Mouse (Mus musculus) adrenal gland, postnatal 10 days (tissue): ENCODE data around the gene Slfn14. TPM values are rescaled to one million over a fixed set of nuclear protein-coding genes. Genes with fewer than 3 reads are reported as not detected.
A peak's percentile ranks its signal among the peaks of the same experiment; 100 is the strongest.
"Not testable (repeated sequence)": the region's sequence is repeated elsewhere in the genome, so short reads cannot be mapped to it uniquely, and the experiment has no call there.

ENCODE experiments used
- DNase-seq: peaks from one replicate; pipeline ENCODE4 v3.0.0; 2021; ENCODE audit warnings: mixed read lengths
- long read RNA-seq, 2 experiments: library from polyadenylated mRNA; stranded (forward); transcript quantifications; one replicate each; pipeline ENCODE4 v2.0.0; 2021
- total RNA-seq, 2 experiments: library from RNA; stranded (reverse); gene quantifications; 2 replicates each; pipeline ENCODE4 v1.2.3; 2021

The Slfn14 gene
- total RNA-seq, result 1 to 10 TPM in 1 of 2 experiments, under 1 TPM in 1; 0.60 to 2.0 TPM
- long read RNA-seq, experiment 1, result 0 reads
- long read RNA-seq, experiment 2, result 0 reads

- no peak for DNase-seq
These were observed at the start of gene Slfn14 for GRCm38 (mm10) chr11:83286566-83286965. Gene Slfn14, minus strand, starts transcription at chr11:83286726.

GRCm38 (mm10) chr11:83335826-83336225 is 49.3 kb upstream of the Slfn14 start:
- no peak for DNase-seq

- DNase-seq, result peak; percentile 64
These were observed 40.9 kb upstream of the Slfn14 start for GRCm38 (mm10) chr11:83327427-83327826.

- not testable (repeated sequence) for DNase-seq
These were observed 40.2 kb upstream of the Slfn14 start for GRCm38 (mm10) chr11:83326692-83327091.

GRCm38 (mm10) chr11:83319048-83319447 is 32.5 kb upstream of the Slfn14 start:
- DNase-seq, result no peak

GRCm38 (mm10) chr11:83312471-83312870 is 25.9 kb upstream of the Slfn14 start:
- no peak for DNase-seq

- no peak for DNase-seq
These were observed 20.3 kb upstream of the Slfn14 start for GRCm38 (mm10) chr11:83306700-83307253.

GRCm38 (mm10) chr11:83304485-83304884 is 18.0 kb upstream of the Slfn14 start:
- no peak for DNase-seq

GRCm38 (mm10) chr11:83303751-83304150 is 17.2 kb upstream of the Slfn14 start:
- DNase-seq, result no peak

- DNase-seq, result peak; percentile 97
These were observed 16.2 kb upstream of the Slfn14 start, which contains the start of gene Pex12 for GRCm38 (mm10) chr11:83302526-83303251. Gene Pex12, minus strand, starts transcription at chr11:83302586.

- peak; percentile 19 for DNase-seq
These were observed 15.6 kb upstream of the Slfn14 start for GRCm38 (mm10) chr11:83302124-83302523.

GRCm38 (mm10) chr11:83301431-83301831 is 14.9 kb upstream of the Slfn14 start:
- no peak for DNase-seq

- DNase-seq, result no peak
These were observed 13.2 kb upstream of the Slfn14 start for GRCm38 (mm10) chr11:83299724-83300123.

- peak; percentile 94 for DNase-seq
These were observed 12.0 kb upstream of the Slfn14 start, which contains the start of gene Ap2b1 for GRCm38 (mm10) chr11:83298225-83299195. Gene Ap2b1, plus strand, starts transcription at chr11:83299024.

GRCm38 (mm10) chr11:83297816-83298215 is 11.3 kb upstream of the Slfn14 start:
- DNase-seq, result no peak

- DNase-seq, result no peak
These were observed 7.6 kb upstream of the Slfn14 start for GRCm38 (mm10) chr11:83294133-83294532.

GRCm38 (mm10) chr11:83293182-83293581 is 6.7 kb upstream of the Slfn14 start:
- DNase-seq, result no peak

GRCm38 (mm10) chr11:83292251-83292587 is 5.7 kb upstream of the Slfn14 start:
- no peak for DNase-seq

- DNase-seq, result peak; percentile 96
These were observed 5.1 kb upstream of the Slfn14 start for GRCm38 (mm10) chr11:83291375-83292250.

GRCm38 (mm10) chr11:83289633-83290032 is 3.1 kb upstream of the Slfn14 start:
- no peak for DNase-seq

GRCm38 (mm10) chr11:83289036-83289435 is 2.5 kb upstream of the Slfn14 start:
- no peak for DNase-seq

GRCm38 (mm10) chr11:83285627-83286026 is 899 bp downstream of the Slfn14 start:
- DNase-seq, result no peak
